Mouse (Mus musculus) kidney, adult 2 months (tissue): ENCODE results near the gene Pkd2. TPM values are rescaled to one million over a fixed set of nuclear protein-coding genes. Genes with fewer than 3 reads are reported as not detected.
A peak's percentile ranks its signal among the peaks of the same experiment; 100 is the strongest.
"Not testable (repeated sequence)": the region's sequence is repeated elsewhere in the genome, so short reads cannot be mapped to it uniquely, and the experiment has no call there.

ENCODE experiments used
- DNase-seq: peaks from one replicate; pipeline ENCODE4 v3.0.0; 2021
- H3K27ac ChIP-seq: fragments of 200-500 bp; 2 replicates; pipeline ENCODE4 v1.5.1; 2012; ENCODE audit warnings: low read depth, low read length, control low read depth, inconsistent platforms; ENCODE audit not compliant: insufficient read depth
- H3K27me3 ChIP-seq: fragments of 200-500 bp; replicated peaks from 2 replicates; pipeline ENCODE4 v1.6.1; 2012; ENCODE audit warnings: mild to moderate bottlenecking, moderate library complexity, low read length, inconsistent platforms; ENCODE audit not compliant: control insufficient read depth, insufficient read depth
- H3K36me3 ChIP-seq: fragments of 200-500 bp; 2 replicates; pipeline ENCODE4 v1.6.1; 2012; ENCODE audit warnings: mild to moderate bottlenecking, moderate library complexity, low read length, inconsistent platforms; ENCODE audit not compliant: control insufficient read depth, insufficient read depth
- H3K4me1 ChIP-seq: fragments of 200-500 bp; 2 replicates; pipeline ENCODE4 v1.6.1; 2011; ENCODE audit warnings: low read length; ENCODE audit not compliant: control insufficient read depth, insufficient read depth
- H3K4me3 ChIP-seq: fragments of 200-500 bp; 2 replicates; pipeline ENCODE4 v1.5.1; 2011; ENCODE audit warnings: mild to moderate bottlenecking, low read depth, low read length, control low read depth; ENCODE audit not compliant: insufficient read depth
- CTCF ChIP-seq: fragments of 200-500 bp; conservative IDR thresholded peaks from 2 replicates; pipeline ENCODE4 v1.5.1; 2011; ENCODE audit warnings: low read depth, mild to moderate bottlenecking, control low read depth, low read length, moderate library complexity, mixed read lengths; ENCODE audit not compliant: insufficient read depth, insufficient read length
- POLR2A ChIP-seq: fragments of 200-500 bp; IDR thresholded peaks from one replicate; pipeline ENCODE4 v1.6.1; 2011; ENCODE audit warnings: low read depth, low read length, control low read depth
- WGBS: fragments of 180-500 bp; shearing (Covaris S2); methylation state at CpG from one replicate; pipeline ENCODE4 v1.1.7; 2018; 5-methylcytosine and 5-hydroxymethylcytosine counted together
- polyA plus RNA-seq: library from polyadenylated mRNA; depleted of rRNA; stranded (reverse); fragments of >200 nt; gene quantifications from 2 replicates; pipeline ENCODE4 v1.2.3, GENCODE M21; 2012

Pkd2 gene
- polyA plus RNA-seq, 1 experiment, result 59.3 TPM

GRCm38 (mm10) chr5:104433968-104434565 is 25.2 kb upstream of the Pkd2 start:
- H3K4me1 ChIP-seq, result peaks cover 15% of the 10 kb centered on the region; the same call in 1 of the 2 replicates
- peak overlapping the region; percentile 57 for H3K27ac ChIP-seq
- WGBS, result 25% methylated on average over 6 of the region's 6 CpGs
- TF ChIP-seq CTCF (no peak), POLR2A (no peak)
- DNase-seq, result peak; percentile 45
- H3K4me3 ChIP-seq, result no peak overlapping the region
- H3K36me3 ChIP-seq, result peaks cover 1% of the 10 kb centered on the region; the same call in 1 of the 2 replicates
- no peaks in the 10 kb centered on the region for H3K27me3 ChIP-seq

DNA sequence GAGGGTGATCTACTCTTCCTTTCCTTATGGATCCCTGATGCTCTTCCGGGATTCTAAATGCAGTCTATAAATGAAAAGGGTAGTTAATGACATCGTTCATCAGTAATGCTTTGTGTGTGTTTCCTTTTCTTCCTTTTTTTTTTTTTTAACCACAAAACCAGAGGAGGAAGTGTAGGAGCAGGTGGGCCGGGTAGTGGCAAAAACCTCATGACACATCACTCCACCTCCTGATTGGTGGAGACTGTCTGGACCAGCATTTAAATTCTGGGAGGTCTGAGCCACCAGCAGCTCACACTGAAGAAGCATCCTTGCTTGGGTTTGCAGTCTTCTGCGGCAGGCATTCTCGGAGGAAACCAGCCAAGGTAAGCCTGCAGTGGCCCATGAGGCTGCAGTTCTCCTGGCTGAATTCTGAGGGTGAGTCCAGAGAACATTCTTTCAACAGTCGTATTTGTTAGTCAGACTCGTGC is 24.4 kb upstream of the Pkd2 start, which contains the start of gene Spp1:
Gene Spp1, plus strand, starts transcription at position 284 of the 467 bp plus-strand sequence.
- Histone ChIP-seq H3K4me1 (peaks cover 15% of the 10 kb centered on the region; the same call in 1 of the 2 replicates), H3K27me3 (no peaks in the 10 kb centered on the region), H3K4me3 (peak within 1 kb of the TSS; percentile 60), H3K27ac (peak within 1 kb of the TSS; percentile 97), H3K36me3 (peaks cover 1% of the 10 kb centered on the region; the same call in 1 of the 2 replicates)
- TF ChIP-seq POLR2A (no peak), CTCF (no peak)
- WGBS, result 25% methylated on average over 7 of the region's 7 CpGs
- peak; percentile 75 for DNase-seq

GRCm38 (mm10) chr5:104436406-104437076 is 22.7 kb upstream of the Pkd2 start:
- Histone ChIP-seq H3K27ac (peak overlapping the region; percentile 98), H3K4me1 (peaks cover 15% of the 10 kb centered on the region; the same call in 1 of the 2 replicates), H3K4me3 (peak overlapping the region; percentile 59), H3K36me3 (peaks cover 1% of the 10 kb centered on the region; the same call in 1 of the 2 replicates), H3K27me3 (no peaks in the 10 kb centered on the region)
- TF ChIP-seq POLR2A, result no peak
- no peak for TF ChIP-seq CTCF
- 22% methylated on average over 7 of the region's 7 CpGs for WGBS
- peak; percentile 83 for DNase-seq

- WGBS, result 68% methylated on average over 6 of the region's 6 CpGs
- no peaks in the 10 kb centered on the region; the same call in 1 of the 2 replicates for H3K4me1 ChIP-seq
- DNase-seq, result no peak
Measured at GRCm38 (mm10) chr5:104442396-104442795, 16.9 kb upstream of the Pkd2 start.

GRCm38 (mm10) chr5:104442850-104443249 is 16.4 kb upstream of the Pkd2 start:
- Histone ChIP-seq H3K4me1 (no peaks in the 10 kb centered on the region; the same call in 1 of the 2 replicates), H3K36me3 (no peaks in the 10 kb centered on the region; the same call in 1 of the 2 replicates), H3K27ac (no peak overlapping the region), H3K4me3 (no peak overlapping the region), H3K27me3 (no peaks in the 10 kb centered on the region)
- no peak for DNase-seq
- WGBS, result 77% methylated on average over 1 of the region's 1 CpGs
- no peak for TF ChIP-seq POLR2A
- TF ChIP-seq CTCF, result no peak

More at GRCm38 (mm10) chr5:104442396-104442795, 16.9 kb upstream of the Pkd2 start:
- TF ChIP-seq CTCF (no peak), POLR2A (no peak)
- no peak overlapping the region for H3K4me3 ChIP-seq
- peaks cover 1% of the 10 kb centered on the region; the same call in 1 of the 2 replicates for H3K36me3 ChIP-seq
- H3K27ac ChIP-seq, result no peak overlapping the region
- no peaks in the 10 kb centered on the region for H3K27me3 ChIP-seq

DNA sequence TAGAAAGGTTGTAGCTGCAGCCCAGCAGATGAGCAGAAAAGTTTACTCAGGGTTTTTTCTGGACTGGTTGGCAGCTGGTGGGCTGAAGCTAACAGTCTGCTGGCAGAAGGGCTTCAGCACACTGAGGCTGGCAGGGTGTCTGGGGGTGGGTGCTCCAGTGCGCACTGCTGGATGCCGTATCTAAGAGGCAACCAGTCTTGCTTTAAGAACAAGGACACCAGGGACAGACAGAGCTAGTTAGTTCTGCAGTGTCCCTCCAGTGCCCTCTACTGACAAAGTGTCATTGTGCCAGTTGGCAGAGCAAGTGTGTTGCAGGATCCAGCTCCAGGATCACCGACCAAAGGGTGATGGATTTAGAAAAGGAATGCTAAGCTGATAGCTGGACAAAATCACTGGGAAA is 13.1 kb upstream of the Pkd2 start:
- Histone ChIP-seq H3K36me3 (no peaks in the 10 kb centered on the region), H3K27ac (no peak overlapping the region), H3K27me3 (no peaks in the 10 kb centered on the region), H3K4me1 (no peaks in the 10 kb centered on the region; the same call in 1 of the 2 replicates), H3K4me3 (no peak overlapping the region)
- DNase-seq, result peak; percentile 90
- WGBS, result 4% methylated on average over 3 of the region's 3 CpGs
- TF ChIP-seq CTCF (peak; percentile 99), POLR2A (no peak)

GRCm38 (mm10) chr5:104448346-104448745 is 10.9 kb upstream of the Pkd2 start:
- H3K4me3 ChIP-seq, H3K36me3 ChIP-seq, H3K27me3 ChIP-seq, DNase-seq, H3K27ac ChIP-seq, H3K4me1 ChIP-seq: not testable (repeated sequence)
- WGBS, result 45% methylated on average over 6 of the region's 6 CpGs
